Mouse (Mus musculus): ENCODE measurements at regions not wholly inside any gene's neighbourhood (a gene's known extent, or its start where the extent isn't known, plus 50 kb on each side); places are given as distances from the start of the nearest gene placed in this dataset.

GRCm38 (mm10) chr12:77756021-77756420 lies 438.0 kb upstream of the Gm6657 start:
- Histone ChIP-seq H3K36me3 (ENCODE audit: control insufficient read depth, insufficient read depth, low read length) (no peaks in the 10 kb centered on the region), H3K4me3 (ENCODE audit: low read length) (no peak overlapping the region), H3K27me3 (replicated peaks; ENCODE audit: control insufficient read depth, insufficient read depth, low read length) (no peaks in the 10 kb centered on the region), H3K9me3 (ENCODE audit: control insufficient read depth, low read length) (no peaks in the 10 kb centered on the region), H3K4me1 (ENCODE audit: control insufficient read depth, insufficient read depth, low read depth, low read length) (no peaks in the 10 kb centered on the region), H3K4me2 (ENCODE audit: low read length) (no peak overlapping the region), H3K27ac (ENCODE audit: low read depth, low read length) (no peak overlapping the region), H3K9ac (ENCODE audit: low read depth, low read length) (no peak overlapping the region)
- 85% methylated on average over 7 of the region's 7 CpGs for WGBS
- ATAC-seq, result no peak

GRCm38 (mm10) chr12:77760976-77761375 lies 433.1 kb upstream of the Gm6657 start:
- WGBS, result 71% methylated on average over 3 of the region's 3 CpGs
- Histone ChIP-seq H3K27me3 (replicated peaks; ENCODE audit: control insufficient read depth, insufficient read depth, low read length) (no peaks in the 10 kb centered on the region), H3K36me3 (ENCODE audit: control insufficient read depth, insufficient read depth, low read length) (no peaks in the 10 kb centered on the region), H3K9me3 (ENCODE audit: control insufficient read depth, low read length) (no peaks in the 10 kb centered on the region), H3K4me2 (ENCODE audit: low read length) (no peak overlapping the region), H3K4me3 (ENCODE audit: low read length) (no peak overlapping the region), H3K4me1 (ENCODE audit: control insufficient read depth, insufficient read depth, low read depth, low read length) (peaks cover 11% of the 10 kb centered on the region), H3K27ac (ENCODE audit: low read depth, low read length) (no peak overlapping the region), H3K9ac (ENCODE audit: low read depth, low read length) (no peak overlapping the region)
- ATAC-seq, result no peak

- no peaks in the 10 kb centered on the region for H3K9me3 ChIP-seq (ENCODE audit: control insufficient read depth, low read length)
- H3K4me3 ChIP-seq (ENCODE audit: low read length), result no peak overlapping the region
- H3K27me3 ChIP-seq (replicated peaks; ENCODE audit: control insufficient read depth, insufficient read depth, low read length), result no peaks in the 10 kb centered on the region
- H3K9ac ChIP-seq (ENCODE audit: low read depth, low read length), result no peak overlapping the region
- no peaks in the 10 kb centered on the region for H3K36me3 ChIP-seq (ENCODE audit: control insufficient read depth, insufficient read depth, low read length)
- 0 out of 2 replicates have a peak, but pooled peaks have one; percentile 14 for ATAC-seq
- WGBS, result 56% methylated on average over 6 of the region's 6 CpGs
- H3K27ac ChIP-seq (ENCODE audit: low read depth, low read length), result no peak overlapping the region
- no peak overlapping the region for H3K4me2 ChIP-seq (ENCODE audit: low read length)
- no peaks in the 10 kb centered on the region; the same call in 1 of the 2 replicates for H3K4me1 ChIP-seq (ENCODE audit: control insufficient read depth, insufficient read depth, low read depth, low read length)
Measured at GRCm38 (mm10) chr12:77776011-77776546, 418.0 kb upstream of the Gm6657 start.

GRCm38 (mm10) chr12:77776755-77777154 lies 417.3 kb upstream of the Gm6657 start:
- H3K4me2 ChIP-seq (ENCODE audit: low read length), result no peak overlapping the region
- no peak overlapping the region for H3K4me3 ChIP-seq (ENCODE audit: low read length)
- no peak overlapping the region for H3K9ac ChIP-seq (ENCODE audit: low read depth, low read length)
- no peak overlapping the region for H3K27ac ChIP-seq (ENCODE audit: low read depth, low read length)
- no peaks in the 10 kb centered on the region for H3K27me3 ChIP-seq (replicated peaks; ENCODE audit: control insufficient read depth, insufficient read depth, low read length)
- no peak for ATAC-seq
- no peaks in the 10 kb centered on the region; the same call in 1 of the 2 replicates for H3K4me1 ChIP-seq (ENCODE audit: control insufficient read depth, insufficient read depth, low read depth, low read length)
- no peaks in the 10 kb centered on the region for H3K9me3 ChIP-seq (ENCODE audit: control insufficient read depth, low read length)
- no peaks in the 10 kb centered on the region for H3K36me3 ChIP-seq (ENCODE audit: control insufficient read depth, insufficient read depth, low read length)
- WGBS, result 79% methylated on average over 8 of the region's 8 CpGs

- ATAC-seq, result peak; percentile 78
- Histone ChIP-seq H3K27me3 (replicated peaks; ENCODE audit: control insufficient read depth, insufficient read depth, low read length) (no peaks in the 10 kb centered on the region), H3K36me3 (ENCODE audit: control insufficient read depth, insufficient read depth, low read length) (no peaks in the 10 kb centered on the region), H3K9me3 (ENCODE audit: control insufficient read depth, low read length) (no peaks in the 10 kb centered on the region), H3K9ac (ENCODE audit: low read depth, low read length) (no peak overlapping the region), H3K4me1 (ENCODE audit: control insufficient read depth, insufficient read depth, low read depth, low read length) (no peaks in the 10 kb centered on the region; the same call in 1 of the 2 replicates), H3K4me3 (ENCODE audit: low read length) (peak overlapping the region; percentile 15; the same call in 1 of the 2 replicates), H3K4me2 (ENCODE audit: low read length) (peak overlapping the region; percentile 43), H3K27ac (ENCODE audit: low read depth, low read length) (peak overlapping the region; percentile 55)
- WGBS, result 37% methylated on average over 20 of the region's 20 CpGs
Measured at GRCm38 (mm10) chr12:77780885-77781698, 412.9 kb upstream of the Gm6657 start.

- Histone ChIP-seq H3K9me3 (ENCODE audit: control insufficient read depth, low read length) (no peaks in the 10 kb centered on the region), H3K36me3 (ENCODE audit: control insufficient read depth, insufficient read depth, low read length) (no peaks in the 10 kb centered on the region), H3K4me3 (ENCODE audit: low read length) (no peak overlapping the region), H3K9ac (ENCODE audit: low read depth, low read length) (no peak overlapping the region), H3K27me3 (replicated peaks; ENCODE audit: control insufficient read depth, insufficient read depth, low read length) (no peaks in the 10 kb centered on the region), H3K27ac (ENCODE audit: low read depth, low read length) (no peak overlapping the region), H3K4me2 (ENCODE audit: low read length) (no peak overlapping the region), H3K4me1 (ENCODE audit: control insufficient read depth, insufficient read depth, low read depth, low read length) (no peaks in the 10 kb centered on the region; the same call in 1 of the 2 replicates)
- ATAC-seq, result no peak
- WGBS, result 54% methylated on average over 9 of the region's 9 CpGs
Measured at GRCm38 (mm10) chr12:77783909-77784308, 410.1 kb upstream of the Gm6657 start.

- no peak for ATAC-seq
- Histone ChIP-seq H3K27me3 (replicated peaks; ENCODE audit: control insufficient read depth, insufficient read depth, low read length) (no peaks in the 10 kb centered on the region), H3K36me3 (ENCODE audit: control insufficient read depth, insufficient read depth, low read length) (no peaks in the 10 kb centered on the region), H3K27ac (ENCODE audit: low read depth, low read length) (no peak overlapping the region), H3K9ac (ENCODE audit: low read depth, low read length) (no peak overlapping the region), H3K9me3 (ENCODE audit: control insufficient read depth, low read length) (no peaks in the 10 kb centered on the region), H3K4me3 (ENCODE audit: low read length) (no peak overlapping the region), H3K4me2 (ENCODE audit: low read length) (no peak overlapping the region), H3K4me1 (ENCODE audit: control insufficient read depth, insufficient read depth, low read depth, low read length) (peaks cover 11% of the 10 kb centered on the region)
- 82% methylated on average over 6 of the region's 6 CpGs for WGBS
Measured at GRCm38 (mm10) chr12:77785647-77786046, 408.4 kb upstream of the Gm6657 start.

- Histone ChIP-seq H3K4me2 (ENCODE audit: low read length) (no peak overlapping the region), H3K27ac (ENCODE audit: low read depth, low read length) (no peak overlapping the region), H3K9ac (ENCODE audit: low read depth, low read length) (no peak overlapping the region), H3K4me1 (ENCODE audit: control insufficient read depth, insufficient read depth, low read depth, low read length) (peaks cover 15% of the 10 kb centered on the region), H3K36me3 (ENCODE audit: control insufficient read depth, insufficient read depth, low read length) (no peaks in the 10 kb centered on the region), H3K4me3 (ENCODE audit: low read length) (no peak overlapping the region), H3K27me3 (replicated peaks; ENCODE audit: control insufficient read depth, insufficient read depth, low read length) (no peaks in the 10 kb centered on the region), H3K9me3 (ENCODE audit: control insufficient read depth, low read length) (no peaks in the 10 kb centered on the region)
- no peak for ATAC-seq
- 73% methylated on average over 4 of the region's 4 CpGs for WGBS
Measured at GRCm38 (mm10) chr12:77786678-77787077, 407.4 kb upstream of the Gm6657 start.

- Histone ChIP-seq H3K4me3 (ENCODE audit: low read length) (no peak overlapping the region), H3K9ac (ENCODE audit: low read depth, low read length) (no peak overlapping the region), H3K9me3 (ENCODE audit: control insufficient read depth, low read length) (no peaks in the 10 kb centered on the region), H3K36me3 (ENCODE audit: control insufficient read depth, insufficient read depth, low read length) (no peaks in the 10 kb centered on the region), H3K27ac (ENCODE audit: low read depth, low read length) (no peak overlapping the region), H3K4me2 (ENCODE audit: low read length) (no peak overlapping the region), H3K27me3 (replicated peaks; ENCODE audit: control insufficient read depth, insufficient read depth, low read length) (no peaks in the 10 kb centered on the region), H3K4me1 (ENCODE audit: control insufficient read depth, insufficient read depth, low read depth, low read length) (peaks cover 15% of the 10 kb centered on the region)
- no peak for ATAC-seq
- WGBS, result 74% methylated on average over 2 of the region's 2 CpGs
Measured at GRCm38 (mm10) chr12:77788273-77788672, 405.8 kb upstream of the Gm6657 start.

Measured in hindbrain, embryonic 16.5 days (tissue).